Mouse (Mus musculus): ENCODE measurements at regions not wholly inside any gene's neighbourhood (a gene's known extent, or its start where the extent isn't known, plus 50 kb on each side); places are given as distances from the start of the nearest gene placed in this dataset.
A peak's percentile ranks its signal among the peaks of the same experiment; 100 is the strongest.

- peak overlapping the region; percentile 96 for H3K9ac ChIP-seq (replicated peaks; ENCODE audit: low read length, poor library complexity, severe bottlenecking)
- H3K36me3 ChIP-seq (ENCODE audit: insufficient read depth, low read length): peaks cover 10% of the 10 kb centered on the region; the same call in 1 of the 2 replicates
- H3K4me3 ChIP-seq (ENCODE audit: low read depth, low read length): peak overlapping the region; percentile 52
- no peak for TF ChIP-seq CTCF (IDR thresholded peaks at IDR 0.05)
- H3K4me1 ChIP-seq (ENCODE audit: insufficient read depth, low read length): no peaks in the 10 kb centered on the region
- H3K9me3 ChIP-seq (ENCODE audit: low read length): no peaks in the 10 kb centered on the region
- 2% methylated on average over 15 of the region's 15 CpGs for WGBS
- peak overlapping the region; percentile 82 for H3K4me2 ChIP-seq (ENCODE audit: low read depth, low read length, poor library complexity, severe bottlenecking)
- DNase-seq (ENCODE audit: low spot score) (peak; percentile 92), ATAC-seq (ENCODE audit: low FRiP score) (peak; percentile 78)
- peak overlapping the region; percentile 96 for H3K27ac ChIP-seq (ENCODE audit: low read depth, low read length)
- no peaks in the 10 kb centered on the region for H3K27me3 ChIP-seq (ENCODE audit: insufficient read depth, low read length)
These were observed 235.8 kb downstream of the Mef2c start for GRCm38 (mm10) chr13:83739541-83740061.

- no peaks in the 10 kb centered on the region for H3K4me1 ChIP-seq (ENCODE audit: insufficient read depth, low read length)
- peak overlapping the region; percentile 96 for H3K27ac ChIP-seq (ENCODE audit: low read depth, low read length)
- 6% methylated on average over 2 of the region's 2 CpGs for WGBS
- H3K4me3 ChIP-seq (ENCODE audit: low read depth, low read length): peak overlapping the region; percentile 52
- H3K27me3 ChIP-seq (ENCODE audit: insufficient read depth, low read length): no peaks in the 10 kb centered on the region
- DNase-seq (ENCODE audit: low spot score) (no peak), ATAC-seq (ENCODE audit: low FRiP score) (no peak)
- H3K9me3 ChIP-seq (ENCODE audit: low read length): no peaks in the 10 kb centered on the region
- H3K4me2 ChIP-seq (ENCODE audit: low read depth, low read length, poor library complexity, severe bottlenecking): peak overlapping the region; percentile 82
- H3K36me3 ChIP-seq (ENCODE audit: insufficient read depth, low read length): peaks cover 10% of the 10 kb centered on the region; the same call in 1 of the 2 replicates
- H3K9ac ChIP-seq (replicated peaks; ENCODE audit: low read length, poor library complexity, severe bottlenecking): peak overlapping the region; percentile 96
- no peak for TF ChIP-seq CTCF (IDR thresholded peaks at IDR 0.05)
These were observed 236.3 kb downstream of the Mef2c start for GRCm38 (mm10) chr13:83740101-83740500.

- 11% methylated on average over 4 of the region's 4 CpGs for WGBS
- Histone ChIP-seq H3K4me1 (ENCODE audit: insufficient read depth, low read length) (0 out of 2 replicates have a peak, but pooled peaks cover 5% of the 10 kb centered on the region), H3K27me3 (ENCODE audit: insufficient read depth, low read length) (no peaks in the 10 kb centered on the region), H3K27ac (ENCODE audit: low read depth, low read length) (peak overlapping the region; percentile 96), H3K9ac (replicated peaks; ENCODE audit: low read length, poor library complexity, severe bottlenecking) (peak overlapping the region; percentile 96), H3K4me2 (ENCODE audit: low read depth, low read length, poor library complexity, severe bottlenecking) (peak overlapping the region; percentile 82), H3K36me3 (ENCODE audit: insufficient read depth, low read length) (peaks cover 10% of the 10 kb centered on the region; the same call in 1 of the 2 replicates), H3K4me3 (ENCODE audit: low read depth, low read length) (peak overlapping the region; percentile 52), H3K9me3 (ENCODE audit: low read length) (no peaks in the 10 kb centered on the region)
- peak; percentile 49 for DNase-seq (ENCODE audit: low spot score)
- no peak for TF ChIP-seq CTCF (IDR thresholded peaks at IDR 0.05)
- no peak for ATAC-seq (ENCODE audit: low FRiP score)
These were observed 236.9 kb downstream of the Mef2c start for GRCm38 (mm10) chr13:83740771-83741170.

- WGBS: 16% methylated on average over 7 of the region's 7 CpGs
- DNase-seq (ENCODE audit: low spot score) (peak; percentile 76), ATAC-seq (ENCODE audit: low FRiP score) (no peak)
- H3K9me3 ChIP-seq (ENCODE audit: low read length): no peaks in the 10 kb centered on the region
- peak overlapping the region; percentile 20 for H3K9ac ChIP-seq (replicated peaks; ENCODE audit: low read length, poor library complexity, severe bottlenecking)
- peak overlapping the region; percentile 52 for H3K4me3 ChIP-seq (ENCODE audit: low read depth, low read length)
- peaks cover 10% of the 10 kb centered on the region; the same call in 1 of the 2 replicates for H3K36me3 ChIP-seq (ENCODE audit: insufficient read depth, low read length)
- H3K27me3 ChIP-seq (ENCODE audit: insufficient read depth, low read length): no peaks in the 10 kb centered on the region
- H3K4me2 ChIP-seq (ENCODE audit: low read depth, low read length, poor library complexity, severe bottlenecking): peak overlapping the region; percentile 82
- H3K27ac ChIP-seq (ENCODE audit: low read depth, low read length): peak overlapping the region; percentile 57
- H3K4me1 ChIP-seq (ENCODE audit: insufficient read depth, low read length): 0 out of 2 replicates have a peak, but pooled peaks cover 7% of the 10 kb centered on the region
- no peak for TF ChIP-seq CTCF (IDR thresholded peaks at IDR 0.05)
These were observed 237.8 kb downstream of the Mef2c start for GRCm38 (mm10) chr13:83741591-83742021.

GRCm38 (mm10) chr13:83742102-83742501 is 238.3 kb downstream of the Mef2c start:
- DNase-seq (ENCODE audit: low spot score): no peak
- 12% methylated on average over 2 of the region's 2 CpGs for WGBS

GRCm38 (mm10) chr13:83742546-83742945 is 238.7 kb downstream of the Mef2c start:
- Histone ChIP-seq H3K4me3 (ENCODE audit: low read depth, low read length) (peak overlapping the region; percentile 52), H3K9me3 (ENCODE audit: low read length) (no peaks in the 10 kb centered on the region), H3K27me3 (ENCODE audit: insufficient read depth, low read length) (no peaks in the 10 kb centered on the region), H3K4me1 (ENCODE audit: insufficient read depth, low read length) (0 out of 2 replicates have a peak, but pooled peaks cover 7% of the 10 kb centered on the region), H3K4me2 (ENCODE audit: low read depth, low read length, poor library complexity, severe bottlenecking) (peak overlapping the region; percentile 82), H3K36me3 (ENCODE audit: insufficient read depth, low read length) (peaks cover 10% of the 10 kb centered on the region; the same call in 1 of the 2 replicates), H3K27ac (ENCODE audit: low read depth, low read length) (peak overlapping the region; percentile 57), H3K9ac (replicated peaks; ENCODE audit: low read length, poor library complexity, severe bottlenecking) (no peak overlapping the region)
- DNase-seq (ENCODE audit: low spot score) (no peak), ATAC-seq (ENCODE audit: low FRiP score) (no peak)
- no peak for TF ChIP-seq CTCF (IDR thresholded peaks at IDR 0.05)
- 41% methylated on average over 3 of the region's 3 CpGs for WGBS

More at GRCm38 (mm10) chr13:83742102-83742501, 238.3 kb downstream of the Mef2c start:
- Histone ChIP-seq H3K27ac (ENCODE audit: low read depth, low read length) (peak overlapping the region; percentile 57), H3K27me3 (ENCODE audit: insufficient read depth, low read length) (no peaks in the 10 kb centered on the region), H3K9ac (replicated peaks; ENCODE audit: low read length, poor library complexity, severe bottlenecking) (0 out of 2 replicates have a peak overlapping the region, but pooled peaks have one; percentile 20), H3K4me2 (ENCODE audit: low read depth, low read length, poor library complexity, severe bottlenecking) (peak overlapping the region; percentile 82), H3K4me1 (ENCODE audit: insufficient read depth, low read length) (0 out of 2 replicates have a peak, but pooled peaks cover 7% of the 10 kb centered on the region), H3K36me3 (ENCODE audit: insufficient read depth, low read length) (peaks cover 10% of the 10 kb centered on the region; the same call in 1 of the 2 replicates), H3K4me3 (ENCODE audit: low read depth, low read length) (peak overlapping the region; percentile 52), H3K9me3 (ENCODE audit: low read length) (no peaks in the 10 kb centered on the region)
- no peak for ATAC-seq (ENCODE audit: low FRiP score)
- no peak for TF ChIP-seq CTCF (IDR thresholded peaks at IDR 0.05)
